Mouse (Mus musculus) retina, postnatal 7 days (tissue): Measurements from ENCODE around the gene Chchd5.

ENCODE experiments used
- DNase-seq: peaks from one replicate; pipeline ENCODE4 v3.0.0-alpha.2; 2012; ENCODE audit warnings: low read depth, low spot score

Chchd5 gene

GRCm38 (mm10) chr2:129129412-129129929, at the start of gene Chchd5:
Chchd5 (plus strand) TSS chr2:129129700.
- peak; percentile 92 for DNase-seq

GRCm38 (mm10) chr2:129081097-129081496, 48.4 kb upstream of the Chchd5 start:
- DNase-seq, result no peak

GRCm38 (mm10) chr2:129083514-129083913, 46.0 kb upstream of the Chchd5 start:
- DNase-seq, result no peak

- no peak for DNase-seq
These were observed 44.5 kb upstream of the Chchd5 start for GRCm38 (mm10) chr2:129084959-129085358.

GRCm38 (mm10) chr2:129087520-129087919, 42.0 kb upstream of the Chchd5 start:
- DNase-seq, result no peak

GRCm38 (mm10) chr2:129090370-129090769, 39.1 kb upstream of the Chchd5 start:
- no peak for DNase-seq

GRCm38 (mm10) chr2:129092810-129093209, 36.7 kb upstream of the Chchd5 start:
- no peak for DNase-seq

GRCm38 (mm10) chr2:129093926-129094724, 35.4 kb upstream of the Chchd5 start:
- no peak for DNase-seq

GRCm38 (mm10) chr2:129100784-129101310, 28.7 kb upstream of the Chchd5 start, which contains the start of gene Polr1b:
Polr1b (plus strand) TSS chr2:129100995.
- peak; percentile 82 for DNase-seq

- no peak for DNase-seq
These were observed 16.6 kb upstream of the Chchd5 start for GRCm38 (mm10) chr2:129112924-129113323.

GRCm38 (mm10) chr2:129115706-129116367, 13.7 kb upstream of the Chchd5 start:
- DNase-seq, result no peak

- no peak for DNase-seq
These were observed 13.1 kb upstream of the Chchd5 start for GRCm38 (mm10) chr2:129116368-129116739.

GRCm38 (mm10) chr2:129118061-129118460, 11.4 kb upstream of the Chchd5 start:
- DNase-seq, result no peak

- DNase-seq, result no peak
These were observed 7.5 kb upstream of the Chchd5 start for GRCm38 (mm10) chr2:129121986-129122385.

GRCm38 (mm10) chr2:129129987-129130545, 566 bp downstream of the Chchd5 start:
- DNase-seq, result peak; percentile 6

- DNase-seq, result no peak
These were observed 1.3 kb downstream of the Chchd5 start for GRCm38 (mm10) chr2:129130776-129131175.

- DNase-seq, result no peak
These were observed 2.7 kb downstream of the Chchd5 start for GRCm38 (mm10) chr2:129132231-129132630.

- DNase-seq, result no peak
These were observed 3.7 kb downstream of the Chchd5 start for GRCm38 (mm10) chr2:129133006-129133805.

GRCm38 (mm10) chr2:129139906-129140305, 10.4 kb downstream of the Chchd5 start:
- peak; percentile 33 for DNase-seq

GRCm38 (mm10) chr2:129148836-129149235, 19.3 kb downstream of the Chchd5 start:
- DNase-seq, result no peak

- no peak for DNase-seq
These were observed 20.9 kb downstream of the Chchd5 start for GRCm38 (mm10) chr2:129150386-129150785.
